Mouse (Mus musculus) thymus, postnatal 0 days (tissue): ENCODE results near the gene Gm45799. TPM values are rescaled to one million over a fixed set of nuclear protein-coding genes. Genes with fewer than 3 reads are reported as not detected.
A peak's percentile ranks its signal among the peaks of the same experiment; 100 is the strongest.

ENCODE experiments used
- DNase-seq: peaks from one replicate; pipeline ENCODE4 v3.0.0-alpha.2; 2015; ENCODE audit warnings: low spot score
- polyA plus RNA-seq: library from polyadenylated mRNA; unstranded; fragments of >200 nt; fragmentation: Nextera tagmentation; extraction: Ambion mirVana; gene quantifications from 2 replicates; pipeline ENCODE4 v1.2.1, GENCODE M21; 2015

Gm45799 gene
- 65.0 and 66.0 TPM in 2 replicates for polyA plus RNA-seq

DNA sequence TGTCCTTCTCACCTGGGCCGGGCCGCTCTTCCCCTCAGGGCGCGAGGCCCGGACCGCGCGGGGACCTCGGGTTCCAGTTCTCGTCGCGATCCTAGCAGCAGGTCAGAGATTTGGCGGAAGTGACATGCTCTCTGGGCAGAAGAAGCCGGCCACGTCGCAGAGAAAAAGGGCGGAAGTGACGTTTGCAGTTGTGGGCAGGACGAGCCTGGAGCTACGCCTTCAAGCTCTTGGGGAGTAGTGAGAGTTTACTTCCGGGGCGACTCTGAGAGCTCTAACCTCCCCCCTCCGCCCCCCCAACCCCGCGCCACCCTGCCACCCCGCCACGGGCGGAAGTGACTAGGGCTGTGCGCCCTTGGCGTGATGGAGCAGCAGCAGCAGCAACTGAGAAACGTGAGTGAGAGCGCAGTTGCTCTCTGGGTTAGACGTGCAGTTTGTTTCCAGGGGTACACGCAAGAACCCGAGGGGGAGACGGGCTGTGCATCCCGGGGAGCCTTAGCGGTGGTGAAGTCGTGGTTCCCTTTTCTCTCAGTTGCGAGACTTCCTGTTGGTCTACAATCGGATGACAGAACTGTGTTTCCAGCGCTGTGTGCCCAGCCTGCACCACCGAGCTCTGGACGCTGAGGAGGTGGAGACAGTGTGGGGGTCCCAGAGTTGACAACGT lies at the start of gene Gm45799, which contains the start of gene Arfip2:
TSS of gene Gm45799 (plus strand) at position 320 of the 661 bp plus-strand sequence.
TSS of gene Arfip2 (minus strand) at position 184 of the 661 bp plus-strand sequence.
- peak; percentile 98 for DNase-seq

DNA sequence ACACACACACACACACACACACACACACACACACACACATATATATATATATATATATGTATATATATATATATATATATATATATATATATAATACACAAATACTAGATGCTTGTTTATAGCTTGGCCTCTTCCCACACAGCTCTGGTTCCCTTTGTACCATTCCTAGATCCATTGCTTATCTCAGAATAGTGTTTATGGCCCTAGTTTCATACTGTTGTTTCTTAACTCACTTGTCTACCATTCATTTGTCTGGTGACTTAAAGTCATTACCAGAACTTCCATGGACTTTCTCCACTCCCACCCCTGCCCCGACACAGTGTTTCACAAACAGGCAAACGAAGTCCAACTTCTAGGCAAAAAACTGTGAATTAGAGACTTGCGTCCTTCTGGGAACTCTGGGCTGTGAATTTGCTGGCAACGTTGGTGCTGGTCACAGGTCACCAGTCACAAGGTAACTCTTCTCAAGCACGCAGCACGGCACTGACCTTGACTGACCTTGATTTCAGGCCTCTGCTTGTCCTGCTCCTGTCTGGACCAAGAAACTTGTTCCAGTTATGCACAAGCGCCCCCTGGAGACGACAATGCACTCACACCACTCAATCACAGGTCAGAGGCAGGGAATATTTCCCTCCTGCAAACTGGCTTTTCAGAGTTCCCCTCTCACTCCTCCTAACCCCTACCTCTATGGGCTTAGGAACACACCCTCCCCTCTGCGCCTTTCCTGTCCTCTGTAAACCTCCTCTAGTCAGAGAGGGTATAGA lies 37.3 kb upstream of the Gm45799 start:
- DNase-seq = peak; percentile 34

DNA sequence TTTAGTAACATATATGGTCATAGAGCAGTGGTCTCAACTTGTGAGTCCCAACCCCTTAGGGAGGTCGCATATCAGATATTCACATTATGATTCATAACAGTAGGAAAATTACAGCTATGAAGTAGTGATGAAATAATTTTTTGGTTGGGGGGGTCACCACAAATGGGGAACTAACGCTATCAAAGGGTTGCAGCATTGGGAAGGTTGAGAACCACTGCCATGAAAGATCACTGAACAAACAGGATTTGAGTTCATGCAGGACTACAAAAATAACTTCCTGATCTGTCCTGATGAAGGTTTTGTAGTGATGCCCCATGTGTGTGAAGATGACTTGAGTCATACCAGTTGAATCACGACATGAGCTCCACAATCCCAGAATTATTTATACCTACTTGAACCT lies 31.9 kb upstream of the Gm45799 start:
- no peak for DNase-seq

DNA sequence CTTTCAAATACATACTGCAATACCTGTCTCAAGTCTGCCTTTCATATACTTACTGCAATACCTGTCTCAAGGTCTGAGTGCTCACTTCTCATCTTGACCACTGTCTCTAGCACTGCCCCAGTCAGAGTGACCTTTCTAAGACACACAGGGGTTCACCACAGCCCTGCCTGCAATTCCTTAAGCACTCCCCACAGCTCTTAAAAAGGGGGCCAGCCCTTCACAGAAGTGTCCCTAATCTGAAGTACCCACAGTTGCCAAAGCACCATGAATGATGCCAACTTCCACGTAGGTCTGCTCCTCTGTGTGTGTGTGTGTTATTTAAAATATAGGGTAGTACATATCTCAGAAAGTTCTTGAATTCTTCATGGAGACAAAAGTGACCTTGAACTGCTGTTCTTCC lies 28.6 kb upstream of the Gm45799 start:
- DNase-seq = no peak

DNA sequence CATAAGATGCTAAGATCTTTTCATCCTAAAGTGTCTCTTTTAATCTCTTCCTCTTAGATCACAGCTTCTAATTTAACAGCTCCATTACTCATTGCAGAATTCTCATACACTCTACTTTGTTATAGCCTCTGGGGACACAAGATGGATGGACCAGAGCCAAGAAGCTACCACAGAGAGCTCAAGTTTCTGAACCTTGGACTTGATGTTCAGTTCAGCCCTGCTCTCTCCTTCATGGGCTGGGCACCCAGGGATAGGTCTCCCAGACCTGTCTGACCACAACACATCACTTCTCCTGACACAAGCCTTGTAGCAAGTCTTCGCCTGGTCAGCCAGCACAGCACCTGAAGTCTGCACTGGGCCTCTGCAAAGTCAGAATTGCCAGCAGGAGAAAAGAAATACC lies 26.0 kb upstream of the Gm45799 start:
- no peak for DNase-seq

DNA sequence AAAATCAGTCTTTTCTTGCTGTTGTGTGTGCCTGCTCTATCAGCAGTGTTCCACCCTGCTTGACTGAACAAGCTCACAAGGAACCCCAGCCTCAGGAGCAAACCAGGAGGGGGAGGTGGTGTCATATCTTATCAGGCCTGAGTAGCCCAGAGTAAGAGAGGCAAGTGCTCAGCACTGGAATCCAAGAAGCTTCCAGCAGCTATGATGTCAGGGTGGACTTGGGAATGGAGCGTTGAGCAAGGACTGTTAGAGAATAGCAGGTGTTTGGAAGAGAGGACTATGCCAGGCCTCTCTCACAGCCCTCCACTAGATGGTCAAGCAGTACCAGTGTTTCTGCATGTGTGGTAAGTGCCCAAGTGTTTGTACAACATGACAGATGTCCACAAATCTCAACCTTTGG lies 24.6 kb upstream of the Gm45799 start:
- DNase-seq = no peak

DNA sequence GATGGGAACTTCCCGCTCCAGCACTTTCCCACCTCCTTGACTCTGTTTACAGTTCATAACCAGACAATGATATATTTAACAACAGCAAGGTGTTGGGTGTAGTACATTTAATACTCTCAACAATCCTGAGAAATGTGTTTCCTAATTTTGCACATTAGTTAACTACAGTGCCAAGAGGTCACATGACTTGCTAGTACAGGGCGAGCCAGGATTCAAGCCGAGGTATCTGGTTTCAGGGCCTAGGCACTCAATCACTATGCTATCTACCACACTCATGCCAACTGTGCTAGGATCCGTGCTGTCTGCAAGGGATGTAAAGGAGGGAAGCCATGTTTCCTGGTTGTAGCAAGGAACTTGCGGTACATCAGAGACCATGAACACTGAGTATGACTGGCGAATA lies 23.8 kb upstream of the Gm45799 start:
- DNase-seq = no peak

DNA sequence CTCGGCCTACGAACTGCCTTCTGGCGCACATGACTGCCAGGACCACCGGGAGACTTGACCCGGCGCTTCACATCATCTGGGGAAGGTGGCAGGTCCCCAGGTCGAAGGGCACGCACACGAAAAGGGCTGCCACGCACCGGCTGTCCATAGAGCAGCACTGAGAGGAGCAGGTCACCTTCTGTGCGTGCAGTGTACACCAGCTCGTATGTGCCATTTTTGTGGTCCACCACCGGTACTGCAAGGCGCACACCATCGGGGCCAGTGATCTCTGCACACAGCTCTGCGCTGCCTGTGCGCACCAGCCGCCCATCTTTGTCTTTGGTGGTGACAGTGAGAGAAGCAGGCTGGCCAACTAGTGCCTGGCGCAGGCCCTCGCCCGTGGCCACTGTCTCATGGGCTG lies 22.5 kb upstream of the Gm45799 start:
- DNase-seq = no peak

DNA sequence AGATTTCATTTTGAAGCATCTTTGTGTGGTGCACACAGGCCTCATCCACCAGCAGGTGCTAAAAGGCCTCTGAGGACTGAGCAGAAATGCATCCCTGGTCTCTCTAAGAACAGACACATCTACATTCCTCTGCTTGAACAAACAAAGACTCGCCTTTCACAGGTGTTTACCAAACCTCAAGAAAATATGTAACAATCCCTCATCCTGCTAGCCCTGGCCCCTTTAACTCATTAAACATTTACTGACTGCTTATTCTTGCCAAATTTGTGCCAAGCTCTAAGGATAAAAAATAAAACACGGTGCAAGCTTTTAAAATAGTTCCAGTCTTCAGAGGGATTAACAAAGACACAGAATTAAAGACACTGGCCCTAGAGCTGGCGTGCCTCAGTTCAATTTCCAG lies 20.7 kb upstream of the Gm45799 start:
- no peak for DNase-seq

DNA sequence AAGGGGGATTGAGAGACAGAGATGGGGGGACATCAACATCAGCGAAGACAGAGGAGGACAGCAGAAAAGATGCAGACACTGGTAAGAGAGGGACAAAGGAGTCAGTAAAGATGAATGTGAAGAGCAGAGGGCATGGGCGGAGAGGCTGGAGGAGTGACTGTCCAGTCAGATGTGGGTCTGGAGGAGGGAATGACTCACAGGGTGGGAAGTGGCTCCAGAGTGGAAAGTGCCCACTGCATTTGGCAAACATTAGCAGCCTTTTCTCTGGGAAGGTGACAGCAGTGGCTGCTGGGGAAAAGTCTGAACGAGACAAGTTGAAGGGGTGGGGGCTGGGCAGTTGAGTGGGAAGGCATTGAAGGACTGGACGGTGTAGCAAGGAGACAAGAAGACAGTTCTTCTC lies 19.3 kb upstream of the Gm45799 start:
- DNase-seq = no peak

DNA sequence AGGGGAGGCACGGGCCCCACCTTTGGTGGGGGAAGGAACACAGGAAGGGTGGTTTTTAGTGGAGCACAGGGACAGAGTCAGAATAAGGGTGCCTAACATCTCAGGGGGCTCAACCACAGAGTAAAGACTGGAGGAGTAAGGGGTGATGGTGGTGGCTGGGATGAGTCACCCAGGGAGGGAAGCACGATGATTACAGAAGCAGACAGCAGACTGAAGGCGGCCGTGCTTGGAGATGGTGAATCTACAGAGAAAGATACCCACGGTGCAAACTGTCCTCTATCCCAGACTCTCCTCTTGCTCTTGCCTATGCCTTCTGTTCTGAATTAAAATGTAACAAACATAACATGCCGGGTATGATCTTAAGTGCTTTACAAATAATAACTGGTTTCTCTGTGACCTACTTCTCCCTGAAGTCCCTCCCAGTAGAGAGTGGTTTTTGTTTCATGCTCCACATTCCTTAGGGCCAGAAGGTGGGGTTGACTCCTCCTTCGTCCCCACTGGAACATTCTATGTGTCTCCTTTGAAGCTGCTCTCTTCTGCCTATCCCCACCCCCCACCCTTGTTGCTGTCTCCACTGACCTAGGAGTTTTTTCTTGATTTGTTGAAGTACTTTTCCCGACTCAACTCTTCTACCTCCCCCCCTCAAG lies 18.6 kb upstream of the Gm45799 start:
- no peak for DNase-seq

DNA sequence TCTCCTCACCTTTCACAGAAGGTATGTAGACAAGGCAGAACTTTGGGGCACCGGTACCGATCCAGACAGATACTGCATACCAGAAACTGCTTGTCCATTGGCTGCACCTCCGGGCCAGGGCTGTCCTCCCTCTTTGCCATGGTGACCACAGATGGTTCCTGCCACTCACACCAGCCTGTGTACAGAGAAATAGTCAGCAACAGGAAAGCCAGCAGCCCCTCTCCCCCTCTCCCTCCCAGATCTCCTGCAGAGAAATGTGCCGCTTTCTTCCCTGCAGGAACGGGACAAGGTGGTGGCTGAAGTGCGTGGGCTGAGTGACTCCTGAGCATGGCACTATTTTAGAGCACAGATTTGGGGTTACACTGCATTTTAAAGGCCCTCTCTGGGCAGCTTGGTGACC lies 15.0 kb upstream of the Gm45799 start:
- DNase-seq = no peak

DNA sequence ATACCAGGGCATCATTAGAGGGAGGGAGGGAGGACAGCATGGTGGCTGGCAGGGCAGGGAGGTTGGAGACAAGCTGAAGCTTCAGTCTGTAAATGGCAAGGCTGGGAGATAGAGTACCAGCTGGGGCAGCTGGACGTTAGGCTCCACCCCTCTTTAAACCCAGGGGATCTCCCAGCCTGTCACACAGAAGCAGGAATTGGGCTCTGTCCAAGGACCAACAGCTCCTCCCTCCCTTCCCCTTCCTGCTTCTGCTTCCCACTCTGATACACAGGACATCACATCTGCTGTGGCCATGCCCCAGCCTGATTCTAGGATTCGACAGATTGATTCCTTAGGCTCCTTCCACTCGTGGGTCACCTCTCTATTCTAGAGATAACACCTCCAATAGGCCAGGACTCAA lies 11.7 kb upstream of the Gm45799 start:
- no peak for DNase-seq

DNA sequence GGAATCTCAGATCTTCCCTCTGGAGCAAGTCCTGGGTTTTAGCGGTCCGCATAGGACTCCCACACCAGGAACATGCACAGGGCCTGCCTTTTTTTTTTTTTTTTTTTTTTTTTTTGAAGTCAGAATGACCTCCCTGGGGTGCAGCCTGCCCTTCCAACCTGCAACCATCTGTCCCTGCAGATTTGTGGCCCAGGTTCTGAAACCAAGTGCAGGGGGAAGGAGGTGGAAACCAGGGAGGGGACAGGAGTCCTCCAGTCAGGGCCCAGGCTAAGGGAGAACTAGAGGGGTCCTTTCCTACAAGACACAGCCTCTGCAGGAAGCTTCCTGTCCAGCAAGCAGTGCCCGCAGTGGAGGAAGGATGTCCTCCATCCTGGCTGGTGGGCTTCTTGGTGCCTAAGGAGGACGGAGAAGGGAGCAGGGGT lies 7.8 kb upstream of the Gm45799 start:
- no peak for DNase-seq

DNA sequence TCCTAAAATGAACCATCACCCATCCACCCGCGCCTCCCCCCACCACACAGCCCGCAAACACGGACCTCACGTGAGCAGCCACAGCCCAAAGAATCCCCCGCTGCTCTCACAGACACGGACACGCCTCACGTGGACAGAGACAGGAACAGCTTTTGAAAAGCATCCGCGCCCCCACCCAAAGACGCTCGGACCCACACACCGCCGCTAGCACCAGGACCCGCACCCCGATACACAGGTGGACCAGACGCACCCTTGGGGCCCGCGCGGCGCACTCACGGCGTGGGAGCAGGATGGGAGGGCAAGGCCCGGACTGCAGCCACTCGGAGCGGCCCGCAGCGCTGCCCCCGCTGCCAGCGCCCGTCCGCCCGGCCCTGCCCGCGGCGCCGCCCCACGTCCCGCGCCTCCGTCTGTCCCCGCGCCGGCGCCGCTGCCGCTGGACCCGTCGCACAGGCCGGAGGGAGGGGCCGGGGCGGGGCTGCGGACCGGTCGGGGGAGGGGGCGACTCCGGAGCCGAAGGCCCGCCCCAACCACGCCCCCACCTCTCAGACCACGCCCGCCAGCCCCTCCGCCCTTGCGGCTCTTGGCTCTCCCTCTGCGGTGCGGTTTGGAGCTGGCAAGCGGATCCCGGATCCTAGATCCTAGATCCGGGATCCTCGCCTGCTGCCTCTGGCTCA lies 7.1 kb upstream of the Gm45799 start, which contains the start of gene Trim3:
TSS of gene Trim3 (minus strand) at position 445 of the 674 bp plus-strand sequence.
- DNase-seq = peak; percentile 69

DNA sequence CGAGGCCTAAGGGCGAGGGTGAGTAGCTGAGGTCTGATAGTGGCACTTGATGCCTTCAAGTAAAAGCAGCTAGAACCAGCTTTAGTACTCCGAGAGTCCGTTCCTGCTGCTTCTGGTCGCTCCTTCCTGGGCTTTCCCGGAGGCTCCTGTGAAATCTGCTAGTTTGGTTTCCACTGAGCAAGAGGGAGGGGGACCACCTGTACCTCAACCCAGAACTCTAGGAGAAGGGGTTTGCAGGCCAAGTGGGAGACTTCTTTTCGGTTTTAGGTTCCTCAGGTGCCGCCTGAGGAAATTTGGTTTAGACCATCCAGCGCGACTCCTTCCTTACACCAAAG lies 6.6 kb upstream of the Gm45799 start:
- DNase-seq = no peak

DNA sequence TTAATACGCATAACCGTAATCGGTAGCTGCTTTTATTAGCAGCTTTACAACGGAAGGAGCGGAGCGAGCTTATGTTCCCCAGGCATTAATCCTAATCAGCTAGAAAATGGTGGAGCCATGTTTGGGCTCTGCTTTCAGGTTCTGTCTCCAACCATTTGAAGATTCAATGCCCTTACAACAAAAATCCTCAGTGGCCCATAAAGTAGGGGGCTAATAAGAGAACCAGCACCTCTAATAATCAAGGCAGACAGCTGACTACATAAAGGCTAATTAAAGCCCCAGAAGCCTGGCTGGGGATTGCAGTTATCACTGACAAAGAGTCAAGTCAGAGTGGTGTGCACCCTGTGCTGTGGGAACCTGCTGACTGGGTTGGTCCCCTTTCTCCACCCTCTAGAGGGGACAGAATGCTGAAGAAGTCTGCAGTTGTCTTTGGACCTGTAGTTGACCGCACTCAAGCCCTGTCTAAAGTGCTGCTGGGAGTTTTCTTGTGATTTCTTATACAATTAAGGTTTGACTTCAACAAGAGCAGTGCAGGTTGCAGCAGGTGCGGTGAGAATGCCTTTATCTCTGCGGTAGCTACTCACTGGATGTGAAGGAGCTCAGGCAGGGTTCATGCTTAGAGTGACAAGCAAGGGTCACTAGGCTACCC lies 6.0 kb upstream of the Gm45799 start:
- no peak for DNase-seq

DNA sequence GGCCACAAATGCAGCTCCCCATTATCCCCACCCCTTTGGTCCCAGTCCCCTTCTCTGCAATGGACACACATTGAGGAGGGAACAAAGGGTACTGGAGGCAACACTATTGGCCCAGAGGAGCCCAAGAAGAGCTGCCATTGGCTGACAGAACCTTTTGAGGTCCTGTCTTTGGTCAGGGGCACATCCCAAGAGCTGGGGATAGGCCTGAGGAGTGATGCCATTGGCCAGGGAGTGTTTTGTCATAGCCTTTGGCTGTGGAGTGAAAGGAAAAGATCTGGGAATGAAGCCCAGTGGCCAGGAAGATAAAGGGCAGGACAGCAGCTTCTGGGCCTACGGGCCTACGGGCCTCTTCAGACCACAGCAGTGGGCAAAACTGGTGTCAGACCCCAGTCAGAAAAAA lies 4.6 kb upstream of the Gm45799 start:
- DNase-seq = no peak

DNA sequence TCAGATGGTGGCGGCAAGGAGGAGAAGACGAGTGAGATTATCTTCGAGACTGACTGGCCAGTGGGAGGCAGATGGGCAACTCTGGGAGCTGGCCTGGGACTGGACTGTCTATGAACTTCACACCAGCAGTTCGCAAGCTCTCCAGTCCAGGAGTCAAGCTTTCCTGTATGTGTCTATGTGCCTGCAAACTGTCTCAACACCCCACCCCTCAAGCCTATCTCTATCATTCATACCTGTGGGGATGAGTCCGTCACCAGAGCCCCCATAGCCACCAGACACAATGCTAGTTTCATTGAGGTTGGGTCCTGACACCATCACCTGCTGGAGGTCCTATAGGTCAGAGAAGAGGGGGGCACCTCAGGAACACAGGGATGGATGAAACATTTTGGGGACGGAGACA lies 1.6 kb upstream of the Gm45799 start:
- DNase-seq = no peak

DNA sequence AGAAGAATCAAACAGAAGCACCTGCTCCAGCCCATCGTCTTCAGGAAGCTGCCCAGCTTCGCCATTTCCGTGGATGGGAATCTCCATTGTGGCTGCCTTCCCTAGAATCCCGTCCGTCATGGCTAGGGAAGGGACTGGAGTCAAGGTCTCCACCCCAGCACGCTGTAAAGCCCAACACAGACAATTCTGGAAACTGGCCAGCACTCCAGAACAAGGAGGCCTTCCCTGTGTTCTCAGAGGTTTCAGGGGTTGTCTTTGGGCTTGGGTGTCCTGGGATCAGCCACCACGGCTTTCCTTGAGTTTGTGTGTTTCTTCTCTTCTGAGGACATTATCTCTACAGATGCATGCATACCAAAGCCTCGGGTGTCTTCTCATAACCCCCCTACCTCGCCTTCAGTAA lies 1.0 kb upstream of the Gm45799 start:
- no peak for DNase-seq

DNA sequence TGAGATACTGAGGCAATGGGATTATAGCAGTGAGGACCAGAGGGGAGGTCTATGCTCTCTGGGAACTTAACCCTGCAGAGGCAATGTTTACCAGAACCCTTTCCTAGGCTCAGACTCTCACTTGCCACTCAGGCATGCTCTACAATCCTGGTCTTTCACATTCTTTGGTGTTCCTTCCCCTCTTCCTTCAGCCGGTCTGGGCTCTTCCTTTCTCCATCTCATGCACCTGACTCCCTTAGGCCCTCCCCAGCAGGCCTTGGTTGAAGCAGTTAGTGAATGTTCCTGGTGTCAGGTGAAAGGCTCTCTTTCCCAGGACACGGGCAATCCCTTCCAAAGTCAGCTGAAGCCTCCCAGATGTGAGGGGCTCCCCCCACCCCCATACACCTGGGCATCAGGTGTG lies 596 bp upstream of the Gm45799 start, which contains the start of gene Timm10b:
TSS of gene Timm10b (plus strand) at position 301 of the 400 bp plus-strand sequence.
- DNase-seq = no peak
